Mouse (Mus musculus): ENCODE data around the gene Tbx4. TPM values are rescaled to one million over a fixed set of nuclear protein-coding genes. Genes with fewer than 3 reads are reported as not detected.

The Tbx4 gene
- total and polyA plus RNA-seq, 3 experiments = not detected

- no peak for TF ChIP-seq GATA2 (IDR thresholded peaks at IDR 0.05; ENCODE audit: borderline replicate concordance, low read depth, low read length)
- no peak for TF ChIP-seq CTCF (IDR thresholded peaks at IDR 0.05; ENCODE audit: low read depth, low read length)
- TF ChIP-seq TAL1 (conservative IDR thresholded peaks at IDR 0.05; ENCODE audit: low read depth, low read length) = no peak
- TF ChIP-seq GATA1 (IDR thresholded peaks at IDR 0.05; ENCODE audit: borderline replicate concordance, low read length) = no peak
- TF ChIP-seq POLR2AphosphoS5 (IDR thresholded peaks at IDR 0.05; ENCODE audit: insufficient replicate concordance, low read depth, low read length) = no peak
- Histone ChIP-seq H3K4me1 (ENCODE audit: insufficient read depth, low read depth, low read length) (no peaks in the 10 kb centered on the region), H3K9me3 (replicated peaks) (no peaks in the 10 kb centered on the region), H3K27me3 (ENCODE audit: insufficient read depth, low read length) (peaks cover 26% of the 10 kb centered on the region), H3K36me3 (replicated peaks) (no peaks in the 10 kb centered on the region), H3K4me3 (ENCODE audit: low read depth, low read length) (no peak overlapping the region)
- ATAC-seq (ENCODE audit: extremely low read depth, insufficient number of reproducible peaks, low FRiP score, poor library complexity, severe bottlenecking) (no peak), DNase-seq (ENCODE audit: low spot score) (no peak)
Measured at GRCm38 (mm10) chr11:85884498-85884897, 1.7 kb upstream of the Tbx4 start.

GRCm38 (mm10) chr11:85886429-85886785 is 185 bp downstream of the Tbx4 start:
- Histone ChIP-seq H3K27me3 (ENCODE audit: insufficient read depth, low read length) (peaks cover 45% of the 10 kb centered on the region), H3K9me3 (replicated peaks) (no peaks in the 10 kb centered on the region), H3K4me3 (ENCODE audit: low read depth, low read length) (no peak overlapping the region), H3K4me1 (ENCODE audit: insufficient read depth, low read depth, low read length) (no peaks in the 10 kb centered on the region), H3K36me3 (replicated peaks) (no peaks in the 10 kb centered on the region)
- no peak for DNase-seq (ENCODE audit: low spot score)
- ATAC-seq (ENCODE audit: extremely low read depth, insufficient number of reproducible peaks, low FRiP score, poor library complexity, severe bottlenecking) = no peak
- TF ChIP-seq TAL1 (conservative IDR thresholded peaks at IDR 0.05; ENCODE audit: low read depth, low read length) (no peak), POLR2AphosphoS5 (IDR thresholded peaks at IDR 0.05; ENCODE audit: insufficient replicate concordance, low read depth, low read length) (no peak), GATA2 (IDR thresholded peaks at IDR 0.05; ENCODE audit: borderline replicate concordance, low read depth, low read length) (no peak), CTCF (IDR thresholded peaks at IDR 0.05; ENCODE audit: low read depth, low read length) (no peak)

GRCm38 (mm10) chr11:85887273-85887672 is 1.1 kb downstream of the Tbx4 start:
- no peak for DNase-seq (ENCODE audit: low spot score)
- no peak for TF ChIP-seq GATA2 (IDR thresholded peaks at IDR 0.05; ENCODE audit: borderline replicate concordance, low read depth, low read length)
- TF ChIP-seq GATA1 (IDR thresholded peaks at IDR 0.05; ENCODE audit: borderline replicate concordance, low read length) = no peak
- TF ChIP-seq POLR2AphosphoS5 (IDR thresholded peaks at IDR 0.05; ENCODE audit: insufficient replicate concordance, low read depth, low read length) = no peak
- TF ChIP-seq CTCF (IDR thresholded peaks at IDR 0.05; ENCODE audit: low read depth, low read length) = no peak
- TF ChIP-seq TAL1 (conservative IDR thresholded peaks at IDR 0.05; ENCODE audit: low read depth, low read length) = no peak
- peaks cover 51% of the 10 kb centered on the region for H3K27me3 ChIP-seq (ENCODE audit: insufficient read depth, low read length)
- H3K4me3 ChIP-seq (ENCODE audit: low read depth, low read length) = no peak overlapping the region
- no peaks in the 10 kb centered on the region for H3K36me3 ChIP-seq (replicated peaks)
- H3K9me3 ChIP-seq (replicated peaks) = no peaks in the 10 kb centered on the region
- no peak for ATAC-seq (ENCODE audit: extremely low read depth, insufficient number of reproducible peaks, low FRiP score, poor library complexity, severe bottlenecking)
- H3K4me1 ChIP-seq (ENCODE audit: insufficient read depth, low read depth, low read length) = no peaks in the 10 kb centered on the region

- Histone ChIP-seq H3K27me3 (ENCODE audit: insufficient read depth, low read length) (peaks cover 57% of the 10 kb centered on the region), H3K36me3 (replicated peaks) (no peaks in the 10 kb centered on the region), H3K4me1 (ENCODE audit: insufficient read depth, low read depth, low read length) (no peaks in the 10 kb centered on the region), H3K9me3 (replicated peaks) (no peaks in the 10 kb centered on the region), H3K4me3 (ENCODE audit: low read depth, low read length) (no peak overlapping the region)
- DNase-seq (ENCODE audit: low spot score) = no peak
- no peak for TF ChIP-seq GATA1 (IDR thresholded peaks at IDR 0.05; ENCODE audit: borderline replicate concordance, low read length)
- no peak for TF ChIP-seq POLR2AphosphoS5 (IDR thresholded peaks at IDR 0.05; ENCODE audit: insufficient replicate concordance, low read depth, low read length)
- no peak for TF ChIP-seq CTCF (IDR thresholded peaks at IDR 0.05; ENCODE audit: low read depth, low read length)
- TF ChIP-seq TAL1 (conservative IDR thresholded peaks at IDR 0.05; ENCODE audit: low read depth, low read length) = no peak
- TF ChIP-seq GATA2 (IDR thresholded peaks at IDR 0.05; ENCODE audit: borderline replicate concordance, low read depth, low read length) = no peak
- ATAC-seq (ENCODE audit: extremely low read depth, insufficient number of reproducible peaks, low FRiP score, poor library complexity, severe bottlenecking) = no peak
Measured at GRCm38 (mm10) chr11:85887801-85888450, 1.7 kb downstream of the Tbx4 start.

GRCm38 (mm10) chr11:85888451-85888961 is 2.3 kb downstream of the Tbx4 start:
- TF ChIP-seq TAL1 (conservative IDR thresholded peaks at IDR 0.05; ENCODE audit: low read depth, low read length) (no peak), CTCF (IDR thresholded peaks at IDR 0.05; ENCODE audit: low read depth, low read length) (no peak), GATA1 (IDR thresholded peaks at IDR 0.05; ENCODE audit: borderline replicate concordance, low read length) (no peak), POLR2AphosphoS5 (IDR thresholded peaks at IDR 0.05; ENCODE audit: insufficient replicate concordance, low read depth, low read length) (no peak), GATA2 (IDR thresholded peaks at IDR 0.05; ENCODE audit: borderline replicate concordance, low read depth, low read length) (no peak)
- peaks cover 61% of the 10 kb centered on the region for H3K27me3 ChIP-seq (ENCODE audit: insufficient read depth, low read length)
- no peak for ATAC-seq (ENCODE audit: extremely low read depth, insufficient number of reproducible peaks, low FRiP score, poor library complexity, severe bottlenecking)

GRCm38 (mm10) chr11:85889056-85889729 is 3.0 kb downstream of the Tbx4 start:
- no peak for TF ChIP-seq GATA1 (IDR thresholded peaks at IDR 0.05; ENCODE audit: borderline replicate concordance, low read length)
- TF ChIP-seq POLR2AphosphoS5 (IDR thresholded peaks at IDR 0.05; ENCODE audit: insufficient replicate concordance, low read depth, low read length) = no peak
- no peak for TF ChIP-seq TAL1 (conservative IDR thresholded peaks at IDR 0.05; ENCODE audit: low read depth, low read length)
- no peak for TF ChIP-seq GATA2 (IDR thresholded peaks at IDR 0.05; ENCODE audit: borderline replicate concordance, low read depth, low read length)
- TF ChIP-seq CTCF (IDR thresholded peaks at IDR 0.05; ENCODE audit: low read depth, low read length) = no peak
- DNase-seq (ENCODE audit: low spot score) (no peak), ATAC-seq (ENCODE audit: extremely low read depth, insufficient number of reproducible peaks, low FRiP score, poor library complexity, severe bottlenecking) (no peak)
- Histone ChIP-seq H3K9me3 (replicated peaks) (no peaks in the 10 kb centered on the region), H3K27me3 (ENCODE audit: insufficient read depth, low read length) (peaks cover 68% of the 10 kb centered on the region), H3K4me3 (ENCODE audit: low read depth, low read length) (no peak overlapping the region), H3K4me1 (ENCODE audit: insufficient read depth, low read depth, low read length) (no peaks in the 10 kb centered on the region), H3K36me3 (replicated peaks) (no peaks in the 10 kb centered on the region)

More at GRCm38 (mm10) chr11:85888451-85888961, 2.3 kb downstream of the Tbx4 start:
- Histone ChIP-seq H3K4me3 (ENCODE audit: low read depth, low read length) (no peak overlapping the region), H3K4me1 (ENCODE audit: insufficient read depth, low read depth, low read length) (no peaks in the 10 kb centered on the region), H3K36me3 (replicated peaks) (no peaks in the 10 kb centered on the region), H3K9me3 (replicated peaks) (no peaks in the 10 kb centered on the region)
- no peak for DNase-seq (ENCODE audit: low spot score)

All from G1E (cell line).